Mouse (Mus musculus) cerebral cortex, adult 2 months (tissue): Measurements from ENCODE around the gene Qpctl.

Experiments
- WGBS: fragments of 180-500 bp; shearing (Covaris S2); methylation state at CpG from one replicate; pipeline ENCODE4 v1.1.7; 2018; 5-methylcytosine and 5-hydroxymethylcytosine counted together

The Qpctl gene

DNA sequence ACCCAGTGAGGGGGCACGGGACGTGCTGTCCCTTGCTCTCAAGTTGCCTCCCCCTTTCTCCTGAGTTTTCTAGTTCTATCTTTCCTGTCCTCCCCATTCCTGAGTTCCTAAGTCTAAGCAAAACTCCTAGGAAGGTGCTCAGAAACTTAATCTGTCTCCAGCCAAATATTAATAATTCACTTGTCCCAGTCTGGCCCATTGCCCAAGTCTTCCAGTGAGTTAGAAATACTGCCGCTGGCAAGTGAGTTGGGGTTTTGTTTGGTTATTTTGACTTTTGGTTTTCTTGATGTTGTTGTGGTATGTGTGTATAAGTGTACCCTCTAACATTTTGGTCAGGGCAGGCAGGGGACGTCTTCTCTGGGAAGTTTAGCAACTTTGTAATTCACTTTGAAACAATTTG is 27.4 kb downstream of the Qpctl start:
- WGBS: 85% methylated on average over 4 of the region's 4 CpGs

DNA sequence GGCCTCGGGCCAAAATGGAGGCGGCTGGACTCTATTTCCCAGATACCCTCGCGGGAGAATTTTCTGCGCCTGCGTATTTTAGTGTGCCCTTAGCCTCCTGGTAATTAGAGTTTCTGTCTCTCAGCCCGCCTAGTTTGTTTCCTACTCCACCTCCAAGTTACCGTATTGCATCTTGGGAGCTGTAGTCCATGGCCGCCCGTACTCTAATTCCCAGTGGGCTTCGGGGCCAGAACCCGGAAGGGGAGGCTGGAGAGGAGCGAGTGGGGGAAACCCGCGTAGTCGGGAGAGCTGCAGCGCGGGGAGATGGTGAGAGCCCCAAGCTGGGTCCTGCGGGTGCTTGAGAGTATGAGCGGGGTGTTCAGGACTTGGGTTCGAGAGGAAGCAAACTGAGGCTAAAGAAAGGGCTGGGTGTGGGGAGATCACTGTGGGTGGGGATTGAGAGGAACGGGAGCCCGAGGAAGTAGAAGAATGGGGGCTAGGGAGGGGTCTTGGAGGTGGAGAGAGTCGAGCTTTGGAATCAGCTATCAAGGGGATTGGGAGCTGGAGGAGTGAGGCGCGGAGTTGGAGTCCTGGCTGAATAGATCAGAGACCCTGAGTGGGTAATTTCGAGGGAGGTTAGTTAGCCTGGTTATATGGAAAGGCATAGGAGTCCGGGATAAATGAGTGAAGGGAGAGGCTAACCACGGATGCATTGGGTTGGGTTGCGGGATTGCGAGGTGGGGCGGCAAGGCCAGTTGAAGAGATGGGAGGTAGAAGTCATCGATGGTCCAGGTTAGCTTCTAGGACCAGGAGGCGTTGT is 29.3 kb downstream of the Qpctl start, which contains the start of gene Fbxo46:
Fbxo46 (plus strand) TSS at position 229 of the 799 bp plus-strand sequence.
- WGBS: 1% methylated on average over 34 of the region's 34 CpGs

DNA sequence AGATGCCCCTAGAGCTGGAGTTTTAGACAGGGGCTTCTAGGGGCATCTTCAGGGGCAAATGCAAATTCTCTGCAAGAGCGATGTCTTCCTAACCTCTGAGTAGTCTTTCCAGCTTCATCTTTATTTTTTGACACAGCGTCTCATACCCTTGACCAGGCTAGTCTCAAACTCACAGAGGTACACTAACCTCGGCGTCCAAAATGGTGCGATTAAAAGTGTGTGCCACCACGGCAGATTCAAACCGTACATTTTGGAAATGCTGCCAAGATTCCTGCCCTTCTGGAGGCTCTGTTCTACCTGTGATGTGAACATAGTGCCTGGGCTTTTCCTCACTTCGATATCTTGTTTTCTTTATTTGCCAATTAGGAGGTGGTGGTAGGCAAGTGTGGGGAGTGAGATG is 30.0 kb downstream of the Qpctl start:
- WGBS: 90% methylated on average over 8 of the region's 8 CpGs

GRCm38 (mm10) chr7:19118028-19118771 is 30.9 kb downstream of the Qpctl start, which contains the start of gene Gm4969:
Gm4969 (minus strand) TSS chr7:19118368.
- 17% methylated on average over 64 of the region's 64 CpGs for whole genome bisulfite sequencing

DNA sequence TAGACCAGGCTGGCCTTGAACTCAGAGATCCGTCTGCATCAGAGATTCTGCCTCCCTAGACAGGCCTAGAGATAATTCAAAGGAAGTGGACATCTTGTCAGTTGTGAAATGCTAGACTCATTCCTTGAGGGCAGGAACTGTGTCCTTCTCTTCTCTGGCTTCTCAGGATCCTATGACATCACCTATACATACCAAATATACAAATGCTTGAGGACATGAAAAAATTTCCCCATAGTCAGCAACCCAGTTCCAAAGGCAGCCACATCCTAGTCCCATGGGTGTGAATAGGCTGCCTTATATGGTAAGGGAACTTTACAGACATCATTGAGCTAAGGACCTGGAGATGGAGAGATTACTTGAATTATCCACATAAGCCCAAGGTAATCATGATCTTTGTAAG is 39.5 kb downstream of the Qpctl start:
- 94% methylated on average over 1 of the region's 1 CpGs for WGBS

DNA sequence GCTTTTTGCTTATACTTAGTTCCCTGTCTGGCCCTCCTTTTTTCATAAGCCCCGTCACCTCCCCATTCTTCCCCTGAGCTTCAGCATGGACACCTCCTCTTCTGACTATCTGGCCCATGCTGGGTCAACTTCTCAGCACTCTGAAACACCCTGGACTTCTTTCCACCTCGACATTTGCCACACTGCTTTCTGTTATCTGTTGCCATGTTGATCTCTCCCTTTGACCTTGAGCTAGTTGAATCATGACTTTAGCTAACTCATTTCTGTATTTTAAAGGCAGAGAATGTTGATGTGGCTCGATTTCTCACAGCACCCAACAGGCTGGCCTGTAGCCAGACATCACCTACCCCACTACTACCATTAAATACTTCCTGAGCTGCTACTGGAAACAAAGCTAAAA is 41.7 kb downstream of the Qpctl start:
- WGBS: 71% methylated on average over 3 of the region's 3 CpGs

GRCm38 (mm10) chr7:19104486-19104885 is 44.6 kb downstream of the Qpctl start:
- 78% methylated on average over 2 of the region's 2 CpGs for WGBS

DNA sequence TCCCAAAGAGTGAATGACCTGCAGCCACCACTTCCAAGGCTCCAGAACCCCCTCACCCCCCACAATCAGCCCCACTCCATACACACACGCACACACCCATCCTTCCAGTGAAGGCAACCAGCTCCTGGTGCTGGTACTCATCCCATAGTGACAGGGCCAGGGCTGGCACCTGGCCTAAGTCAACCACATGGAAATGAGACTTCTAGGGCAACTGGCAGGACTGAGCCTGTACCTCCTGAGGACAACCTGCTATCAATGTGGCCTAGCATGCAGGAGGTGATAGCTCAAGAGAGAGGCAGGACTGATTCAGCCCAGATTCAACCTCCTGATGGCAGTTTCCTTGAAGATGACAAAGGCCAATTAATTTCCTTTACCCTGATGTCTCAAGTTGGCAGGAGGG is 48.8 kb downstream of the Qpctl start:
- WGBS: 84% methylated on average over 1 of the region's 1 CpGs

DNA sequence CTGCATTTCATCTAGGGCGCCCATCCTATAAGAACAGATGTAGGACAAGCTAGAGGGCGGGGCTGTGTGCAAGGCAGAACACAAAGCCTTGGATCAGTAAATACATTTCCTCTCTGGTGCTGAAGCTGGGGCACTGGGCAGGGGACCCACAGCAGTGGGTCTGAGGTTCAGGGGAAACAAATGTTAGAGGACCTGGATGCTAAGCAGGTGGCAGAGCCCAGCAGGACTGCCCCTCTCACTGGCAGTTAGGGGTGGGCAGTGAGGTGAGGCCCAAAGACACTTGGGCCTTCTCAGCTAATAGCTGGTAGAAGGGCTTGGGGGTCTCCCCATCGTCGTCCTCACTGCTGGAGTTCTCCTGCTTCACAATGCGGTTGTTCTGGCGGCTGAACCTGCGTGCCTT is 50.3 kb downstream of the Qpctl start:
- WGBS: 84% methylated on average over 7 of the region's 7 CpGs

- WGBS: 84% methylated on average over 2 of the region's 2 CpGs
Observed at GRCm38 (mm10) chr7:19097217-19097616, 51.9 kb downstream of the Qpctl start.

- WGBS: 86% methylated on average over 5 of the region's 5 CpGs
Observed at GRCm38 (mm10) chr7:19096421-19096976, 52.6 kb downstream of the Qpctl start.

- 11% methylated on average over 19 of the region's 19 CpGs for WGBS
Observed at GRCm38 (mm10) chr7:19095751-19096110, 53.4 kb downstream of the Qpctl start.

- under 1% methylated on average over 80 of the region's 87 CpGs for WGBS
Observed at GRCm38 (mm10) chr7:19094826-19095750, 54.0 kb downstream of the Qpctl start.

DNA sequence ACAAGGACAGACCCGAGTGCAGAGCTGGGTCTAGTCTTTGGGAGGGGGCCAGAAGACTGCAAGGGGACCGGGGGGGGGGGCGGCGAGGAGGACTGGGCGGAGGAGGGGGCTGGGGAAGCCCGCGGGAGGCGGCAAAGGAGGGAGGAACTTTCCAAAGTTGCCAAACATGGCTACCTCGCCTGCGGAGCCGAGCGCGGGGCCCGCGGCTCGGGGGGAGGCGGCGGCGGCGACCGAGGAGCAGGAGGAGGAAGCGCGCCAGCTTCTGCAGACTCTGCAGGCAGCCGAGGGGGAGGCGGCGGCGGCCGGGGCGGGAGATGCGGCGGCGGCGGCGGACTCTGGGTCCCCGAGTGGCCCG is 54.6 kb downstream of the Qpctl start, which contains the start of gene Six5:
Six5 (plus strand) TSS at position 124 of the 355 bp plus-strand sequence.
- WGBS: 2% methylated on average over 33 of the region's 36 CpGs

DNA sequence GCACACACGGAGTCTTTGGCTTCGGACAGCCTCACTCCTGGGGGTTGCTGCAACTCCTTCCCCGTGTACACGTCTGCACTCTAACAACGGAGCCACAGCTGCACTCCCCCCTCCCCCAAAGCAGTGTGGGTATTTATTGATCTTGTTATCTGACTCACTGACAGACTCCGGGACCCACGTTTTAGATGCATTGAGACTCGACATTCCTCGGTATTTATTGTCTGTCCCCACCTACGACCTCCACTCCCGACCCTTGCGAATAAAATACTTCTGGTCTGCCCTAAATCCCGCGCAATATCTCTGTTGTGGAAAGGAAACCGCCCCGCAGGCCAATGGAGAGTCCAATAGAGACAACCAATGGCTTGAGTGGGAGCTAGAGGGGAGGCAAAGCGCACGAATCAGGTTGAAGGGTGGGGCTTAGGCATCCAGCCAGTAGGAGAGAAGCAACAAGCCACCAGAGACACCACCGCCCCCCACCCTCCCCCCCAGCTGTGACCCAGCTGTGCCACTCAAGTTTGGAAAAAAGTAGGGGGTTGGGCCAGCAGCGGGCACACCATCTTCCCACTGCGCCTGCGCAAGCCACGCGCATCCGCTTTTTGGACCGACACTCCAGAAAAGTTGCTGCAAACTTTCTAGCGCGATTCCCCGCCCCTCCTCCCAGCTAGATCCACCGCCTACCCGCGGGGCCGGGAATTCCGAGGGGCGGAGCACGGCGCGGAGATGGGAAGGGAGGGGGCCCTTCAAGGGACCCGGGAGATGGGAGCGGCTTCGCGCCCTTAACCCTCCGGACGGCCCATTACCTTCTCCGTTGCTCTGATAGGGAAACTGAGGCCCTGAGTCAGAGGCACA is 55.3 kb downstream of the Qpctl start:
- 5% methylated on average over 45 of the region's 45 CpGs for WGBS

- 20% methylated on average over 11 of the region's 15 CpGs for WGBS
Observed at GRCm38 (mm10) chr7:19093174-19093521, 55.9 kb downstream of the Qpctl start.

DNA sequence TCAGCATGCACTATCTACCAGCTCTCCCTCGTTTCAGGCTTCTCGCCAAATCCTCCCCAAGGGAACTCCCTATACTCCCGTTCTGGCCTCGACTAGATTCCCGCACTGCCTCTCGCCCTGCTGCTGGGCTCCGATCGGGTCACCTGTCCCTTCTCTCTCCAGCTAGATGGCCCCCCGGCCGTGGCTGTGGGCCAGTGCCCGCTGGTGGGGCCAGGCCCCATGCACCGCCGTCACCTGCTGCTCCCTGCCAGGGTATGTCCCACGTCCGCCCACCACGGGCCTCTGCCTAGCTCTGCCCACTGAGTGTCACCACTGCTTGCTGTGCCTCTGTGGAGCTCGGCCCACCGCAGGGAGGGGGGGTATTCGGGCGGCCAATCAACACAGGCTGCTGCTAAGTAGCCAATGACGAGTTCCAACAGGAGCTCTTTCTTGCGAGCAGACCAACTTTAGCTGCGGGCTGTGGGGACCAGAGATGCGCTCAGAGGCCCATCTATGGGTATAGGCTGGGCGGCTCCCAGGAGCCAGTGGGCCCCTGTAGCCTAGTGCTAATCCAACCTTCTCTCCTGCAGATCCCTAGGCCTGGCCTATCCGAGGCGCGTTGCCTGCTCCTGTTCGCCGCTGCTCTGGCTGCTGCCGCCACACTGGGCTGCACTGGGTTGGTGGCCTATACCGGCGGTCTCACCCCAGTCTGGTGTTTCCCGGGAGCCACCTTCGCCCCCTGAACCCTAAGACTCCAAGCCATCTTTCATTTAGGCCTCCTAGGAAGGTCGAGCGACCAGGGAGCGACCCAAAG is 56.5 kb downstream of the Qpctl start:
- 40% methylated on average over 38 of the region's 38 CpGs for WGBS

DNA sequence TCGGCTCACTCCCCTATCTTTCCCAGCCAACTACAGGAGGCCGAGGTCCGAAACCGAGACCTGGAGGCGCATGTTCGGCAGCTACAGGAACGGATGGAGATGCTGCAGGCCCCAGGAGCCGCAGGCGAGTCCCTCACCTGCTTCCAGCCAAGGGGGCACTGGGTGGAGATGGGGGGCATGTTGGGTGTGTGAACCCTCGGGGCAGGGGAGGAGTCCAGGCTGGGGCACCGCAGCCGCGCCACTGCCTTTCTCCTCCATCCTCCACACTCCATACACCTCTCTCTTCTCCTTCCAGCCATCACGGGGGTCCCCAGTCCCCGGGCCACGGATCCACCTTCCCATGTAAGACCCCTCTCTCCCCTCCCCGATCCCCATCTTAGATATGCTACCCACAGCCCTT is 57.2 kb downstream of the Qpctl start:
- WGBS: 77% methylated on average over 17 of the region's 17 CpGs
